Mouse (Mus musculus): ENCODE results near the gene Pdx1.

GRCm38 (mm10) chr5:147263945-147264344, 5.8 kb upstream of the Pdx1 start:
- TF ChIP-seq CTCF (IDR thresholded peaks at IDR 0.05; ENCODE audit: extremely low read depth, insufficient read depth, insufficient read length, insufficient replicate concordance) (no peak), POLR2A (IDR thresholded peaks at IDR 0.05; ENCODE audit: low read depth, low read length) (no peak)
